Mouse (Mus musculus) liver (tissue): ENCODE results near the gene Rtn4rl1.
A peak's percentile ranks its signal among the peaks of the same experiment; 100 is the strongest.
"Not testable (repeated sequence)": the region's sequence is repeated elsewhere in the genome, so short reads cannot be mapped to it uniquely, and the experiment has no call there.

Experiments
- DNase-seq: peaks from one replicate; pipeline ENCODE4 v3.0.0-alpha.2; 2020; ENCODE audit warnings: mixed read lengths

Rtn4rl1 gene

GRCm38 (mm10) chr11:75279342-75280065 lies 85.9 kb downstream of the Rtn4rl1 start:
- peak; percentile 74 for DNase-seq

- no peak for DNase-seq
These were observed 86.5 kb downstream of the Rtn4rl1 start for GRCm38 (mm10) chr11:75280066-75280410.

- DNase-seq, result no peak
These were observed 86.9 kb downstream of the Rtn4rl1 start for GRCm38 (mm10) chr11:75280435-75281001.

GRCm38 (mm10) chr11:75281380-75282256 lies 88.0 kb downstream of the Rtn4rl1 start:
- DNase-seq, result no peak

- peak; percentile 54 for DNase-seq
These were observed 89.0 kb downstream of the Rtn4rl1 start for GRCm38 (mm10) chr11:75282496-75283120.

GRCm38 (mm10) chr11:75283784-75284183 lies 90.2 kb downstream of the Rtn4rl1 start:
- DNase-seq, result not testable (repeated sequence)

GRCm38 (mm10) chr11:75285893-75286467 lies 92.4 kb downstream of the Rtn4rl1 start:
- no peak for DNase-seq

- no peak for DNase-seq
These were observed 93.3 kb downstream of the Rtn4rl1 start for GRCm38 (mm10) chr11:75286868-75287267.

GRCm38 (mm10) chr11:75287940-75288339 lies 94.4 kb downstream of the Rtn4rl1 start:
- no peak for DNase-seq

GRCm38 (mm10) chr11:75288517-75288916 lies 94.9 kb downstream of the Rtn4rl1 start:
- DNase-seq, result no peak

GRCm38 (mm10) chr11:75289120-75289519 lies 95.5 kb downstream of the Rtn4rl1 start:
- DNase-seq, result no peak

- peak; percentile 83 for DNase-seq
These were observed 97.1 kb downstream of the Rtn4rl1 start for GRCm38 (mm10) chr11:75290566-75291271.

- DNase-seq, result no peak
These were observed 98.0 kb downstream of the Rtn4rl1 start for GRCm38 (mm10) chr11:75291389-75292215.

GRCm38 (mm10) chr11:75292281-75292680 lies 98.7 kb downstream of the Rtn4rl1 start:
- no peak for DNase-seq

- DNase-seq, result no peak
These were observed 100.3 kb downstream of the Rtn4rl1 start for GRCm38 (mm10) chr11:75293852-75294361.

GRCm38 (mm10) chr11:75294862-75295261 lies 101.3 kb downstream of the Rtn4rl1 start:
- no peak for DNase-seq

GRCm38 (mm10) chr11:75295534-75295933 lies 102.0 kb downstream of the Rtn4rl1 start:
- not testable (repeated sequence) for DNase-seq

GRCm38 (mm10) chr11:75296406-75297005 lies 102.9 kb downstream of the Rtn4rl1 start:
- peak; percentile 20 for DNase-seq

- DNase-seq, result no peak
These were observed 104.0 kb downstream of the Rtn4rl1 start for GRCm38 (mm10) chr11:75297631-75298030.

GRCm38 (mm10) chr11:75298491-75298890 lies 104.9 kb downstream of the Rtn4rl1 start:
- DNase-seq, result no peak
